In the genomic region with DNA sequence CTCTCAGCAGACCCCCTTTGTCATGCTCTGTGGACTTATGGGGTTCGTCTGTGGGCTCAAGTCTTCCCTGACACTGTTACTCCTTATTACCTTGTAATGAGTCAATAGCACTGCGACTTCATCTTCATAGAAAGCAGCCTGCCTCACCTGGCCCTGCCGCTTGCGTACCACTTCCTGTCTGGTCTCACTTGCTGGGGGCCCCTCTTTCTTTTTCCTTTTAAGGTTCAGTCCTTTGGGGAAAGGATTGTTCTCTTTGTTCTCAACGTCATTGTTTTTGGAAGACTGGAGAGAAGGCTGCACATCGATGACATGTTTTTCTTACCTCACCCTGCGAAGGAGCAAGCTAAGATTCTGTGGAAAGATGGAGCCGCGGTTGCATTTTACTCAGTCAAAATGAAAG, we compare ENCODE assay signal across 21 mouse cellular contexts. TPM values are rescaled to one million over a fixed set of nuclear protein-coding genes. Genes with fewer than 3 reads are reported as not detected.
DNase-seq lines count a peak whose midpoint lies in the region; ATAC-seq and TF ChIP-seq lines count a peak whose summit lies in the region.
"Had no signal": no experiment of that assay in that cellular context is flagged by ENCODE, and none has a peak within 500 bp of the region (broad histone marks: within the 10 kb centered on the region; RNA-seq: fewer than 3 reads in every experiment).

No protein-coding gene starts in this region.

- H3K27me3 ChIP-seq in cerebellum, adult 2 months (ENCODE audit: control insufficient read depth, insufficient read depth, low read length) = no peaks in the 10 kb centered on the region
- H3K27me3 ChIP-seq: embryonic facial prominence, embryonic 12.5 days; forebrain, embryonic 15.5 days; heart, embryonic 15.5 days had no signal

- no peak overlapping the region for H3K4me3 ChIP-seq in cerebellum, adult 2 months (replicated peaks; ENCODE audit: insufficient read depth, low read depth, low read length)
- H3K4me3 ChIP-seq: embryonic facial prominence, embryonic 12.5 days; forebrain, embryonic 15.5 days; heart, embryonic 15.5 days had no signal

- H3K27ac ChIP-seq in cerebellum, adult 2 months (ENCODE audit: insufficient read depth, low read length) = no peak overlapping the region
- H3K27ac ChIP-seq: embryonic facial prominence, embryonic 12.5 days; forebrain, embryonic 15.5 days; heart, embryonic 15.5 days; hindbrain, embryonic 14.5 days had no signal

- WGBS in cerebellum, adult 2 months = 81% methylated on average over 9 of the region's 9 CpGs

- H3K4me1 ChIP-seq in cerebellum, adult 2 months (ENCODE audit: control insufficient read depth, insufficient read depth, low read length) = no peaks in the 10 kb centered on the region
- H3K4me1 ChIP-seq: forebrain, embryonic 15.5 days; heart, embryonic 15.5 days had no signal

- ATAC-seq in inflammation-experienced regulatory T-cells, adult 6 months = peak; percentile 84
- ATAC-seq: forebrain, embryonic 15.5 days; intestine, postnatal 0 days had no signal

- TF ChIP-seq POLR2A in cerebellum, adult 2 months (IDR thresholded peaks at IDR 0.05; ENCODE audit: borderline replicate concordance, insufficient read depth, low read length) = no peak

- peak; percentile 55 for DNase-seq in CD4-positive helper T cell, adult 2 months (ENCODE audit: low read depth, low spot score)
- DNase-seq in CD8-positive naive resting alpha-beta T cell, adult 2 months (ENCODE audit: low read depth in 2 of 2, low spot score in 2 of 2) = peak; percentile 47 to 62
- peak; percentile 52 for DNase-seq in thymus, postnatal 14 days
- DNase-seq in gastrocnemius, postnatal 25 days = no peak
- no peak for DNase-seq in cerebellum, postnatal 14 days
- DNase-seq in cerebellum, adult 2 months = no peak
- no peak for DNase-seq in testis, postnatal 14 days (ENCODE audit: low spot score)
- DNase-seq: adrenal gland, adult 2 months; adrenal gland, postnatal 36 days; cerebellum, adult 8-10 months; cerebellum, postnatal 25 days; gastrocnemius, postnatal 14 days; heart, adult 11 months; heart, postnatal 14 days had no signal

- no peak for TF ChIP-seq CTCF in cerebellum, adult 2 months (IDR thresholded peaks at IDR 0.05; ENCODE audit: borderline replicate concordance, insufficient read depth, low read depth, low read length)

RNA-seq across cellular contexts. Expression of a gene that starts 55.4 kb away (rescaled TPM):
- polyA plus RNA-seq in inflammation-experienced regulatory T-cells, adult 6 months (2017; shearing (Covaris generic)) = 100 to 1,000 TPM in 2 of 3 experiments, 10 to 100 TPM in 1; 45.3 to 127 (median 108) TPM
- under 1 TPM in 1 of 2 experiments, not detected in 1; 0.18 TPM for total RNA-seq in gastrocnemius, postnatal 25 days (2021)
- 0.11 and 0.13 TPM in 2 replicates for polyA plus RNA-seq in cerebellum, adult 2 months (2012; rRNA removed)
- total RNA-seq: adrenal gland, adult 2 months; MEL had no signal
- polyA plus RNA-seq: forebrain, embryonic 15.5 days had no signal

Comparison
In these comparisons a context has a peak if more than half of its experiments do, and no peak if none do; other contexts are left out.
1. DNase-seq: peak in CD4-positive helper T cell, adult 2 months (single experiment), CD8-positive naive resting alpha-beta T cell, adult 2 months (2 of 2) and thymus, postnatal 14 days (single experiment); none in gastrocnemius, postnatal 25 days (single experiment), cerebellum, postnatal 14 days (0 of 2), cerebellum, adult 2 months (0 of 2) and testis, postnatal 14 days (single experiment).
2. RNA of a gene that starts 55.4 kb away (polyA plus RNA-seq): 45.3 to 127 TPM in inflammation-experienced regulatory T-cells, adult 6 months; 0.11 to 0.13 TPM in cerebellum, adult 2 months; every median in the first group is over 10 times any median in the second.